Mouse (Mus musculus) A20 (cell line): ENCODE measurements around the gene Ugt1a6a.
"Not testable (repeated sequence)": the region's sequence is repeated elsewhere in the genome, so short reads cannot be mapped to it uniquely, and the experiment has no call there.

Experiments
- DNase-seq: peaks from one replicate; pipeline ENCODE4 v3.0.0-alpha.2; 2011; ENCODE audit warnings: low read depth, low spot score

The Ugt1a6a gene

GRCm38 (mm10) chr1:88135229-88135904 is 758 bp downstream of the Ugt1a6a start:
- not testable (repeated sequence) for DNase-seq

GRCm38 (mm10) chr1:88136646-88137045 is 2.0 kb downstream of the Ugt1a6a start:
- DNase-seq, result no peak

- no peak for DNase-seq
Observed at GRCm38 (mm10) chr1:88137264-88137663, 2.7 kb downstream of the Ugt1a6a start.

GRCm38 (mm10) chr1:88138145-88138544 is 3.5 kb downstream of the Ugt1a6a start:
- no peak for DNase-seq

- DNase-seq, result not testable (repeated sequence)
Observed at GRCm38 (mm10) chr1:88140492-88140891, 5.9 kb downstream of the Ugt1a6a start.

- DNase-seq, result peak; percentile 64
Observed at GRCm38 (mm10) chr1:88143966-88144675, 9.5 kb downstream of the Ugt1a6a start.

GRCm38 (mm10) chr1:88145278-88145677 is 10.7 kb downstream of the Ugt1a6a start:
- peak; percentile 43 for DNase-seq

GRCm38 (mm10) chr1:88150133-88150532 is 15.5 kb downstream of the Ugt1a6a start:
- peak; percentile 20 for DNase-seq

- no peak for DNase-seq
Observed at GRCm38 (mm10) chr1:88158430-88158829, 23.8 kb downstream of the Ugt1a6a start.

GRCm38 (mm10) chr1:88165711-88166110 is 31.1 kb downstream of the Ugt1a6a start, which contains the start of gene Ugt1a5:
TSS of gene Ugt1a5 (plus strand) at chr1:88166012.
- no peak for DNase-seq

- DNase-seq, result not testable (repeated sequence)
Observed at GRCm38 (mm10) chr1:88172190-88172589, 37.6 kb downstream of the Ugt1a6a start.

- DNase-seq, result no peak
Observed at GRCm38 (mm10) chr1:88179657-88180056, 45.0 kb downstream of the Ugt1a6a start.

- no peak for DNase-seq
Observed at GRCm38 (mm10) chr1:88186325-88186935, 51.8 kb downstream of the Ugt1a6a start.

- DNase-seq, result no peak
Observed at GRCm38 (mm10) chr1:88192136-88192535, 57.5 kb downstream of the Ugt1a6a start.

GRCm38 (mm10) chr1:88195687-88196086 is 61.1 kb downstream of the Ugt1a6a start:
- DNase-seq, result no peak

GRCm38 (mm10) chr1:88197443-88197842 is 62.8 kb downstream of the Ugt1a6a start:
- no peak for DNase-seq

- no peak for DNase-seq
Observed at GRCm38 (mm10) chr1:88199996-88200395, 65.4 kb downstream of the Ugt1a6a start.

GRCm38 (mm10) chr1:88200456-88200855 is 65.8 kb downstream of the Ugt1a6a start, which contains the start of gene Ugt1a2:
TSS of gene Ugt1a2 (plus strand) at chr1:88200601.
- no peak for DNase-seq

GRCm38 (mm10) chr1:88205294-88205922 is 70.8 kb downstream of the Ugt1a6a start, which contains the start of gene Dnajb3:
TSS of gene Dnajb3 (minus strand) at chr1:88205782.
- DNase-seq, result no peak

- no peak for DNase-seq
Observed at GRCm38 (mm10) chr1:88206843-88207479, 72.4 kb downstream of the Ugt1a6a start.

GRCm38 (mm10) chr1:88211812-88212211 is 77.2 kb downstream of the Ugt1a6a start, which contains the start of gene Ugt1a1:
TSS of gene Ugt1a1 (plus strand) at chr1:88211959.
- DNase-seq, result peak; percentile 13
